Mouse (Mus musculus) gonadal fat pad, adult 2 months (tissue): ENCODE results near the gene Csde1. TPM values are rescaled to one million over a fixed set of nuclear protein-coding genes. Genes with fewer than 3 reads are reported as not detected.

Source experiments
- DNase-seq: peaks from one replicate; pipeline ENCODE4 v3.0.0-alpha.2; 2012; ENCODE audit warnings: low read depth
- polyA plus RNA-seq: library from polyadenylated mRNA; depleted of rRNA; stranded (reverse); fragments of >200 nt; gene quantifications from 2 replicates; pipeline ENCODE4 v1.2.3, GENCODE M21; 2012; rRNA removed

The Csde1 gene
- 53.1 and 58.7 TPM in 2 replicates for polyA plus RNA-seq

- DNase-seq: no peak
These were observed at the start of gene Csde1 for GRCm38 (mm10) chr3:103020249-103020942. Gene Csde1, plus strand, starts transcription at chr3:103020426.

GRCm38 (mm10) chr3:102970508-102970907 is 49.7 kb upstream of the Csde1 start:
- no peak for DNase-seq

DNA sequence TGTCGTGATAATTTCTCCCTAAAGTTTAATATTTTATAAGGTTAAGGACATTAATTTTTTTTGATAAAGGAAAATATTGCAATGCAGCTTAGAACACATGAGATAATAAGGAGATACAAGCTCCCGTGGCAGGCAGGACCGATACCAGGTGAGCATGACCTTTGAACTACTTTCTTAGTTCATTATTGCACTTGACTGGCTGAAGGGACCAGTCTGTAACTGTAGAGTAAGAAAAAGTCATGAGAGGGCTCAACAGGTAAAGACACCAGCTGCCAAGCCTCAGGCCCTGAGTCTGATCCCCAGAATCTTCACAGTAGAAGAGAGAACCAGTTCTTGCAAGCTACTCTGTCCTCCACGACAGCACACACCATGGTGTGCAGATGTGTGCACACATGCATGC is 43.3 kb upstream of the Csde1 start:
- no peak for DNase-seq

DNA sequence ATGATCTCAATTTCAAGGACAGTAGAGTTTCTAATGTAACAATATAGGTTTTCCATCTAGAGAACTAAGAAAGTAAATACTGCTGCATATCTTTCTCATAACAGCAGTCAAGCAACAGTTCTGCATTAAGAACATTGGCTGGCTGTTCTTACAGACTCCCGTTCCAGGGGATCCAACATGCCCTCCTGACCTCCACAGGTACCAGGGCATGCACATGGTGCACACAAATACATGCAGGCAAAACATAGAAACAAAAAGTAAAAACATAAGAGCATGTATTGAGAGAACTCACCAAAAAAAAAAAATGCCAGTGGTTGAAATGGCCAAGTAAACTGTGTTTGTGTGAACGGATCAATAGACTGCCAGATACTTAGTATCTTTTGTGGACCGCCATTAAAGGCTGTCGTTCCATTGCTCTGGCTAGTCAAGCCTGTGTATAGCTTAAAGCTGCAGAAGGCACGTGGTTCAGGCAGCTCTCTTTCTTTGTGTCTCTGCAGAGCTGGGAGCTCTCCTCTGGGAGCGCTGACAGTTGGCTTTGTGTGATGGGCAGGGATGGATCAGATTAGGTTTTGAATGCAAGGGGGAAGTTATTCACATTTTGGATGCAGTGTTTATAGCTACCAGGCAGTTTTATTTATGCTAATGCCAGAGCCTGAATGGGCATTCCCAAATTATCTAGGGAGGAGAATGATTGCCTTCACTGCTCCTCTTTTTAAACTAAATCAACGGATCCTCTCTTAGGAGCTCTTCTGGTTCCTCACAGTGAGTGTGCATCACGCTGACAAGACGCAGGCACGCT is 40.5 kb upstream of the Csde1 start:
- DNase-seq: no peak

GRCm38 (mm10) chr3:102980349-102980736 is 39.9 kb upstream of the Csde1 start:
- DNase-seq: no peak

DNA sequence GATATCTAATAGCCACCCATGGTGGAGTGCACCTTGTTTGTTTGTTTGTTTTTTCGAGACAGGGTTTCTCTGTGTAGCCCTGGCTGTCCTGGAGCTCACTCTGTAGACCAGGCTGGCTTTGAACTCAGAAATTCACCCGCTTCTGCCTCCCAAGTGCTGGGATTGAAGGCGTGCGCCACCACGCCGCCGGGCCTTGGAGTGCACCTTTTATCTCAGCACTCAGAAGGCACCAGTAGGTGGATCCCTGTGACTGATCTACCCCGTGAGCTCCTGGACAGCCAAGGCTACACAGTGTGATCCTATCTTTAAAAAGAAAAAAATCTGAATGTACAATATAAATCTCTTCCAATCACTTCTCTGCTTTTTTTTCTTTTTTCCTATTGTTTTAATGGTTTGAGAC is 29.2 kb upstream of the Csde1 start:
- DNase-seq: no peak

DNA sequence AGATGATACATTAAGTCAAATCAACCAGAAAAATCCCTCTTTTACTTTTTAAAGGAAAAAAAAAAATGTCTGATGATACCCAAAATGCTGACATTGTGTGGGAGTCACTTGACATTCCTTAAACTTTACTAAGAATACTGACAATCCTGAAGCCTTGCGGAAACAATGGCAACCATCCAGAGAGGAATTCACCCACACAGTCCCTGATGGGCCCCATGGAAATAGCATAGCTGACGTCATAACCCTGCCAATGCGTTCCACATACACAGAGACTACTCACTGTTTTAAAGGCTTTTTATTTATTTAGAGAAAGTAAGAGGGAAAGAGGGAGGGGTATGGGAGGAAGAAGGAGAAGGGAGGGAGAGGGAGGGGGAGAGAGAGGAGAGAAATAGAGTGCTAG is 27.3 kb upstream of the Csde1 start:
- DNase-seq: no peak

GRCm38 (mm10) chr3:102995233-102995604 is 25.0 kb upstream of the Csde1 start:
- no peak for DNase-seq

DNA sequence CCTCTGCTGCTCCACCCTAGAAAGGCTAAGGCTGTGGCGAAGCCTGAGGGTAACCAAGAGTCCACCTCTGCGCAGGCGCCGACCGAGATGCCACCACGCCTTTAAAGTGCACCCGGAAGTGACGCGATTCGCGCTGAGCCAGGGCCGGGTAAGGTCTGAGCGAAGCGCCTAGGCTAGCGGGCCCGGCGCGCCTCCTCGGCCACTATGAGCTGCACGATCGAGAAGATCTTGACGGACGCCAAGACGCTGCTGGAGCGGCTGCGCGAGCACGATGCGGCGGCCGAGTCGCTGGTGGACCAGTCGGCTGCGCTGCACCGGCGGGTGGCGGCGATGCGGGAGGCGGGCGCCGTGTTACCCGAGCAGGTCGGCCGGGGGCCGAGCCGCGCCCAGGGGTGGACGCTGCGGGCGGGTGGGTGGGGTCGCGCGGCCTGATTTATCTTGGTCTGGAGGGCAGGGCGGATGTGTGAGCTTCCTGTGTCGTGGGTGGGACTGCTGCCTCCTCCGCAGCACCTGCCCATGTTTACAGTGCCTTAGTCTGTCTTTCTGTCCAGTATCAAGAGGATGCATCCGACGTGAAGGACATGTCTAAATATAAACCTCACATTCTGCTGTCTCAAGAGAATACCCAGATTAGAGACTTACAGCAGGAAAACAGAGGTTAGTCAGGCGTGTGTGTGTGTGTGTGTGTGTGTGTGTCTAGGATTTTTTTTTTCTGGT is 24.5 kb upstream of the Csde1 start, which contains the start of gene Sike1:
Gene Sike1 (plus strand): TSS at position 104 of the 717 bp plus-strand sequence.
- no peak for DNase-seq

GRCm38 (mm10) chr3:102997036-102997435 is 23.2 kb upstream of the Csde1 start:
- no peak for DNase-seq

DNA sequence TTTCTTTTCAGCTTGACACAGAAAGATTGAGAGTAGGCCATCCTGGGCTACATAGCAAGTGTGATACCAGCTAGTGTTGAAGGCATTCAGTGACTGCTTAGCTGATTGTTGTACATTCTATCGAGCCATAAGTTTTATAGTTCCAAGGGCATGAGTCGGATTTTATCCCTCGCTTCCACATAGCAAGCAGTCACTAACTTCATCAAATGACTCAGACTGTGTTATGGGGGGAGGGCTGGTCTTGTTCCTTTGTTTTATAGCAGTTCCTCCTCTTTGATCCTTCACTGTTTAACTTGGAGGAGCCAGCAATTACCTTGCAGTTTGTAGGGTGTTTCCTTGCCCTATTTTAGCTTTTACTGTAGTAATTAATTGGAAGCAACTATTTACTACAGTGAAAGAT is 22.6 kb upstream of the Csde1 start:
- no peak for DNase-seq

- no peak for DNase-seq
These were observed 18.6 kb upstream of the Csde1 start for GRCm38 (mm10) chr3:103001595-103001994.

DNA sequence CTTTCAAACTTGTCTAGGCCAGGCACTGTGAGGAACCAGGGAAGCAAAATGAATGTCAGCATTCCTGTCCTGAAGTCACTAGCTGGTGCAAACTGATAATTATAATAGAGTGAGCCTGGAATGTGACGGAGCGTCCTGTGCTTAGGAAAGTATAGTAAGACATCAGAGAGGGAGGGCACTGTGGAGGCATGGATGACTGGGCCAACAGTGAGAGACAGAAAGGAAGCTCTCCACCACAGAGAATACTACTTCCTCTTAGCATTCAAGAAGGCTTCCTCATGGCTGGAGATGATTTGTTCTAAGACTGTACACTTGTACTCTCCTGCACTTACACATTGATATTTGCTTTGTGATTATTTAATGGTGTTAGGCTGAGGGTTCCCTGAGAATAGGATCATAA is 2.9 kb upstream of the Csde1 start:
- DNase-seq: no peak

GRCm38 (mm10) chr3:103019462-103019861 is 764 bp upstream of the Csde1 start:
- DNase-seq: no peak

DNA sequence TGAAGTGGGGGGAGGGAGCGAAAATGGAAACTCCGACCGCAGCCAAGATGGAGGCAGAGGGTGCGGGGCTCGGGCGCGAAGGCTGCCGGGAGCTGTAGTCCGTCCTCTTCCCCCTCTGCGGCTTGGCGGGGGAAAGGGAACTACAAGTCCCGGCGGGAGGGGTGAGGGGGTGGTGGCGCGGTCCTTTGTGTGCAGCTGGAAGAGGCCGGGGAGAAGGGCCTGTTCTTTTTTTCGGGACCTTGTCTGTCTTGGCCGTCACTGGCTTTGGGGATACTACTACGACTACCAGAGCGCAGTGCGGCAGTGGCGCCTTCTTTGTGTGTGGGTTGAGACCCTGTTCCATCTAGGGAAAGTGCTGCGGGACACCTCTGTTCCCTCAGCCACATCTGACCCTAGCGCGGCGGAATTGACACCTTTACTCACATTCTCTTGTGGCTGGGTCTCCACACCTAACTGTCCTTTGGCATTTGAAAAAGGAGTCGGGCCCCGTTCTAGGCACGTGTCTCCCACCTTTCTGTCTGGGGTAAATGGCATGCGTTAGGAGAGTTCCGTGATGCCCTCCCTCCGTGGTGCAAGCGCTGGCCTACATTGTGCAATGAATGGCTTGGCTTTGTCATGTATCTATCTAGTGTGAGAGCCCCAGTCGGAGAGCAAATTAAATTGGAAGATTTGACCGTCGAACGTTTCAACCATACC is 865 bp downstream of the Csde1 start:
- peak; percentile 30 for DNase-seq

DNA sequence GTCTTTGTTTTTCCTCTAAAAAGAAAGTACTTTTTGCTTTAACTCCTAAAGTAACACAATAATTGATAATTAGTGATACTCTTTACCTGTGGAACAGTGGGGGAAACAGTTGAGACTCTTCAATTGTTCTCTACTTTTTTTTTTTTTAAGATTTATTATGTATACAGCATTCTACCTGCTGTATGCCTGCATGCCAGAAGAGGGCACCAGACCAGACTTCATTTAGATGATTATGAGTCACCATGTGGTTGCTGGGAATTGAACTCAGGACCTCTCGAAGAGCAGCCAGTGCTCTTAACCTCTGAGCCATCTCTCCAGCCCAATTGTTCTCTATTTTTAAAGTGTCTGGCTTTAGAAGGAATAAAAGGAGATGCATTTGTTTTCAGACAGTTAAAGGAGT is 5.9 kb downstream of the Csde1 start:
- no peak for DNase-seq

DNA sequence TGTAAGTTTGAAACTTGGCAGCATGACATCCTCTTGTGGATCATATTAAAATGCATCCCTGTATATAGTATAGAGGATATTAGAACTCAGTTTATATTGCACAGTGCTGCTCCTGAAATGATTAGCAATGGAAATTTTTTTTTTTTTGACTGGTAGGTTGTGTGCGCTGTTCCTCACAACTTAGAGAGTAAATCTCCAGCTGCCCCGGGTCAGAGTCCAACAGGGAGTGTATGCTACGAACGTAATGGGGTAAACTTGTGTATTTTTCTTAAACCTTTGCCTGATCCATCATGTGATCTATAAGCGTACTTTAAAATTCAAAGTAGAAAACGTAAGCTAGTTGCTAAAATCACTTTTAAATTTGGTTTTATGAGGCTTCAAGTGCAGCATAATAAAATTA is 20.1 kb downstream of the Csde1 start:
- no peak for DNase-seq

DNA sequence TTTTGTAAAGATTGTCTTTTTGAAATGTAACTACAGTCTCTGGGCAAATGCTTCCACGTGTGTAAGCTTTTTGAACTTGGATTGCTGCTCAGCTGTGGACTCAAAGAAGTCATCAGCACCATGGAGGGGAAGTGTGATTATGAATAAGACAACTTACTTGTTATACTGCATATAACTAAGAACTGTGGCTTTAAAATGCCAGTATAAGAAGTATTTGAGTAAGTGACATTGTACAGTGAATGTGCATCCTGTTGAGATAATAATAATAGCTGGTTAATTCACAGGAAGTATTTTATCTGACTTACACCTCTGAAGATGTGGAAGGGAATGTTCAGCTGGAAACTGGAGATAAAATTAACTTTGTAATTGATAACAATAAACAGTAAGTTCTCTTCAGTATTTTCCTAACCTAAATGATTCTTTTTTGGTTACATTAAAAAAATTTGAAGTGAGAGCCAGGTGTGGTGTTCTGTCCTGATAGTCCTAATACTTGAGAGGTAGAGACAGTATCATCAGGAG is 20.7 kb downstream of the Csde1 start:
- DNase-seq: no peak

GRCm38 (mm10) chr3:103056016-103056595 is 35.9 kb downstream of the Csde1 start:
- DNase-seq: peak; percentile 76

GRCm38 (mm10) chr3:103057752-103058151 is 37.5 kb downstream of the Csde1 start:
- no peak for DNase-seq
